Mouse (Mus musculus) lung, adult 2 months (tissue): ENCODE measurements around the gene Tas1r3. TPM values are rescaled to one million over a fixed set of nuclear protein-coding genes. Genes with fewer than 3 reads are reported as not detected.

Experiments used
- DNase-seq: peaks from one replicate; pipeline ENCODE4 v3.0.0; 2022
- H3K4me1 ChIP-seq: fragments of 200-500 bp; 2 replicates; pipeline ENCODE4 v1.6.1; 2011; ENCODE audit warnings: low read length; ENCODE audit not compliant: control insufficient read depth, insufficient read depth
- H3K4me3 ChIP-seq: fragments of 200-500 bp; replicated peaks from 2 replicates; pipeline ENCODE3; 2011; ENCODE audit warnings: low read depth, mild to moderate bottlenecking, control low read depth, low read length; ENCODE audit errors: extremely low read depth
- CTCF ChIP-seq: fragments of 200-500 bp; IDR thresholded peaks from 2 replicates; pipeline ENCODE4 v1.5.1; 2011; ENCODE audit warnings: mild to moderate bottlenecking, low read length, control low read depth; ENCODE audit not compliant: insufficient read depth
- POLR2A ChIP-seq: fragments of 200-500 bp; IDR thresholded peaks from 2 replicates; pipeline ENCODE4 v1.6.1; 2011; ENCODE audit warnings: low read depth, mild to moderate bottlenecking, control low read depth, low read length, borderline replicate concordance; ENCODE audit errors: extremely low read depth
- WGBS: fragments of 180-500 bp; shearing (Covaris S2); methylation state at CpG from one replicate; pipeline ENCODE4 v1.1.7; 2018; 5-methylcytosine and 5-hydroxymethylcytosine counted together
- polyA plus RNA-seq: library from polyadenylated mRNA; depleted of rRNA; stranded (reverse); fragments of >200 nt; gene quantifications from 2 replicates; pipeline ENCODE4 v1.2.3, GENCODE M21; 2012

Gene Tas1r3
- polyA plus RNA-seq, 1 experiment, result 1.6 TPM

DNA sequence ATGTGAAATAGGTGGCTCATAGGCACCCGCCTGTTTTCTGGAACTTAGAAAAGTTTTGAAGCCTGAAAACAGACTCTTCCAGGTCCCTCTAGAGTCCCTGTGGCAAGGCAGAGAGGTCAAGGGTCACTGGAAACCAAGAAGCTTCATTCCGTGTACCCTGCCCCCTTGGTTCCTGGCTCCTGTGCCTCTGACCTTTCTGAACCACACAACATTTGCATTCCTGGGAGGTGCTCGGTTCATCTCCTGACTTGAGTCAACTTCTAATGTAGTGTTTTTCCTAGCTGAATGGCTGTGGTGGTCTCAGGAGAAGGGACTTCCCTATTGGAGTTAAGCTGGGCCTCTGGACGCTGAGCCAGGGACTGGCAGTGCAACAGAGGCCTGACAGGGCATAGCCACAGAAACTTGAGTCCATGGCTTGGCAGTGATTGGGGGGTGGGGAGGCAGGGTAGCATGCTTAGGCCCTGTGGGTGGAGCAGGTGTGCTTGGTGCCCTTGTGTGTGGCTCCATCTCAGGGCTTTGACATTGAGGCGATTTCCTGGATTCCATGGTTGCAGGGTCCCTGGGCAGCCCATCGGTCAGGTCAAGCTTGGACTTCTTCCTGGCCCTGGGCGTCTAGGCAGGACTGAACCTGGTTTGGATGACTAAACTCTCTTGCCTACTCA, 14.6 kb downstream of the Tas1r3 start:
- WGBS, result 56% methylated on average over 7 of the region's 7 CpGs
- Histone ChIP-seq H3K4me3 (peak overlapping the region; percentile 3), H3K4me1 (peaks cover 19% of the 10 kb centered on the region)
- DNase-seq, result no peak
- no peak for TF ChIP-seq CTCF
- TF ChIP-seq POLR2A, result no peak

DNA sequence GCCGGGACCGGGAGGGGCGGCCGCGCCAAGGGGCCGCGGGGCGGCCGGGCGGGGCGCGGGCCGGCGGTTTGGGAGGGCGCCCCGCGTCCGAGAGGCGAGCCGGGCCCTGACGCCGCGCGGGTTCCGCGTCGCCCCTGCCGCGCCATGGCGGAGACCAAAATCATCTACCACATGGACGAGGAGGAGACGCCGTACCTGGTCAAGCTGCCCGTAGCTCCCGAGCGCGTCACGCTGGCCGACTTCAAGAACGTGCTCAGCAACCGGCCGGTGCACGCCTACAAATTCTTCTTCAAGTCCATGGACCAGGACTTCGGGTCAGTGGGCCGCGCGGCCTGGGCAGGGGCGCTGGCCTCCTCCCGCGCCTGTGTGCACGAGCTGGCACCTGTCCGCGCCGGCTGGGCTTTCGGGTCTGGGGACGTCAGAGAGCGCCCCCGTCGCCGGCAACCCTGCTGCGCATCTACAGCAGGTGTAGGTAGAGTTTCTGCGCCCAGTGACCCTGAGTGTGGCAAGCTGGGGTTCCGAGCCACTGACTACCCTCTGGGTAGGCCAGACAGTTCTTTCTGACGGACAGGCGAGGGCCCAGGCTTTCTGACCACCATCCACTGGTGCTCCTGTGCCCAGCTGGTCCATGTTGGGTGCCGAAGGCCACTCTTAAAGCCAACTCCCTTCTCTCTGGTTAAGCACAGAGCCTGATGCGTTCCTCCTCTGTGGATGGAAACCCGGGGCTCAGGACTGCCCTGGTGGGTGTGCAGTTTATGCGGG, 15.4 kb downstream of the Tas1r3 start:
- TF ChIP-seq CTCF (no peak), POLR2A (no peak)
- peak; percentile 56 for DNase-seq
- peaks cover 19% of the 10 kb centered on the region for H3K4me1 ChIP-seq
- H3K4me3 ChIP-seq, result peak overlapping the region; percentile 83
- 1% methylated on average over 68 of the region's 69 CpGs for WGBS

DNA sequence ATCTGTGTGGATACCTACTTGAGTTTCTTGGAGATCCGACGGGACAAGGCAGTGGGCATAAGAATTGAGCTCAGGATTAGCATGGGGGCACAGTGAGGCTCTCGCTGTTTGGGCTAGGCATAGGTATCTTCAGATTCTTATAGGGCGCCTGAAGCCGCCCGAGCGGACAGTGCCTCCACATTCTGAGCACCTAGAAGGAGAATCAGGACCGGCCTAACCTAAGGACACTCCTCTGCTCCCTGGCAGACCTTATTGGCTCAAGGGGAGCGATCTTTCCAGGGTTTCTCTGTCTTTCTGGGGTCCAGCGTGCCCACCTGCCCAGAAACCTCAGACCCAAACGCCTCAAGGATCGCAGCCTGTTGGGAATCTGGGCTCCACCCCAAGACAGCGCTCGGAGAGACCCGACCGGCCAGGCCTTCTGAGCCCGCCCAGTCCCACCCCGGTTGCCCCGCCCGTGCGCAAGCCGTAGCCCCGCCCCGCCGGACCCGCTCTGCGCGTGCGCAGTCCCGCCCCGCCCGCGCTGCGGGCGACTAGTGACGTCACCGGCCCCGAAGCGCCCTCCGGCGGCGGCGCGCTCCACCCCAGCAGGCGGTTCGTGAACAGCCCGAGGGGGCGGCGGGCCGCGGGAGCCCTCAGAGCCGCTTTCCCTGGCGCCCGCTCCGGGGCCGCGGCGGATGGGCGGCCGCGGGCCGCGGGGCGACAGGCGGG, 16.1 kb downstream of the Tas1r3 start, which contains the start of gene Dvl1:
Gene Dvl1 (plus strand): TSS at position 532 of the 708 bp plus-strand sequence.
- peak within 1 kb of the TSS; percentile 83 for H3K4me3 ChIP-seq
- H3K4me1 ChIP-seq, result peaks cover 19% of the 10 kb centered on the region
- peak; percentile 94 for DNase-seq
- TF ChIP-seq POLR2A (peak; percentile 87), CTCF (no peak)
- 3% methylated on average over 62 of the region's 65 CpGs for WGBS

DNA sequence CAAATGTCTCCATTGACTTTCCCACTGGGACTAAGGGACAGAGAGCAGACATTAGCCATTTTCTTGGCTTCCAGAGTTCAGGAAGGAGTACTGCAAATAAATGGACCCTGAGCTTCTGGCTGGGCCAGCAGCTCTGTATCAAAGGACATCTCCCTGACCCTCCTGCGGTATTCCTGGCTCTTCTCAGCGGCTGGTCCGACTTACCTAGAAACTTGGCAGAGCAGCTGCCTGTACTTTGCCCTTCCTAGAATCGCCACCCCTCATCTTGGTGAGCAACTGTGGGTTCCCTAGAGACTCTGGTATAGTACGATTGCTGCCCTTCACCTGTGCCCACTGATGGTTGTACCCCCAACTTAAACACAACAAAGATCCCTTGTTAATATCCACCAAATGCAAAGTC, 19.9 kb downstream of the Tas1r3 start:
- TF ChIP-seq POLR2A (no peak), CTCF (no peak)
- WGBS, result 89% methylated on average over 5 of the region's 5 CpGs
- peaks cover 21% of the 10 kb centered on the region for H3K4me1 ChIP-seq
- DNase-seq, result no peak
- no peak overlapping the region for H3K4me3 ChIP-seq

DNA sequence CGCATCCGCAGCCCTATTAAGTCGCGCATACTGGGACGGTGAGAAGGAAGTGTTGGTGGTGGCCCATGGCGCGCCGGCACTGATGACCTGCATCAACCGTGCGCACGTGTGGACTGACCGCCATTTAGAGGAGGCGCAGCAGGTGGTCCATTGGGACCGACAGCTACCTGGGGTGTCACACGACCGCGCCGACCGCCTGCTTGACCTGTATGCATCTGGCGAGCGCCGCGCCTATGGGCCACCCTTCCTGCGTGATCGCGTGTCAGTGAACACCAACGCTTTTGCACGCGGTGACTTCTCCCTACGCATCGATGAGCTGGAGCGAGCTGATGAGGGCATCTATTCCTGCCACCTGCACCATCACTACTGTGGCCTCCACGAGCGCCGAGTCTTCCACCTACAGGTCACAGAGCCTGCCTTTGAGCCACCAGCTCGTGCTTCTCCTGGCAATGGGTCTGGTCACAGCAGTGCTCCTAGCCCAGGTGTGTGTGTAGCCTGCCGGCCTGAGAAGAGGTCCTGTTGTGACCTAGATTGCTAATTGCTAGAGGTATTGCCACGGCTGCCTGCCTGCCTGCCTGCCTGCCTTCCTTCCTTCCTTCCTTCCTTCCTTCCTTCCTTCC, 21.4 kb downstream of the Tas1r3 start:
- TF ChIP-seq CTCF (no peak), POLR2A (no peak)
- no peak for DNase-seq
- WGBS, result 60% methylated on average over 38 of the region's 38 CpGs
- Histone ChIP-seq H3K4me1 (peaks cover 22% of the 10 kb centered on the region), H3K4me3 (peak overlapping the region; percentile 38)

DNA sequence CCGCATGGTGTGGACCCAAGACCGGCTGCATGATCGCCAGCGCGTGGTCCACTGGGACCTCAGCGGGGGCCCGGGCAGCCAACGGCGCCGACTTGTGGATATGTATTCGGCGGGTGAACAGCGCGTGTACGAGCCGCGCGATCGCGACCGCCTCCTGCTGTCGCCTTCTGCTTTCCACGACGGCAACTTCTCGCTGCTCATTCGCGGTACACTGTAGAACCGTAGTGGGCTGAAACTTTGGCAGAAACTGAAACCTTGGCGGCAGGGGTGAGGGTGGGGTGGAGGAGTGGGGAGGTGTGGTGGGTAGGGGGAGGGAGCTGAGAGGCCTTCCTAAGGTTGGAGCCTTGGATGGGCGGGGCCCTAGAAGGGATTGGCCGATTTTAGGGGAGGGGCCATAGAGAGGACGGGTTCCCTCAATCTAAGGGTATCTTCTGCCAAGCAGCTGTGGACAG, 22.1 kb downstream of the Tas1r3 start:
- peaks cover 20% of the 10 kb centered on the region; the same call in 1 of the 2 replicates for H3K4me1 ChIP-seq
- peak overlapping the region; percentile 93 for H3K4me3 ChIP-seq
- peak; percentile 65 for DNase-seq
- TF ChIP-seq POLR2A (peak; percentile 38; the same call in 1 of the 2 replicates), CTCF (0 out of 2 replicates have a peak, but pooled peaks have one; percentile 5)
- WGBS, result 2% methylated on average over 32 of the region's 32 CpGs

DNA sequence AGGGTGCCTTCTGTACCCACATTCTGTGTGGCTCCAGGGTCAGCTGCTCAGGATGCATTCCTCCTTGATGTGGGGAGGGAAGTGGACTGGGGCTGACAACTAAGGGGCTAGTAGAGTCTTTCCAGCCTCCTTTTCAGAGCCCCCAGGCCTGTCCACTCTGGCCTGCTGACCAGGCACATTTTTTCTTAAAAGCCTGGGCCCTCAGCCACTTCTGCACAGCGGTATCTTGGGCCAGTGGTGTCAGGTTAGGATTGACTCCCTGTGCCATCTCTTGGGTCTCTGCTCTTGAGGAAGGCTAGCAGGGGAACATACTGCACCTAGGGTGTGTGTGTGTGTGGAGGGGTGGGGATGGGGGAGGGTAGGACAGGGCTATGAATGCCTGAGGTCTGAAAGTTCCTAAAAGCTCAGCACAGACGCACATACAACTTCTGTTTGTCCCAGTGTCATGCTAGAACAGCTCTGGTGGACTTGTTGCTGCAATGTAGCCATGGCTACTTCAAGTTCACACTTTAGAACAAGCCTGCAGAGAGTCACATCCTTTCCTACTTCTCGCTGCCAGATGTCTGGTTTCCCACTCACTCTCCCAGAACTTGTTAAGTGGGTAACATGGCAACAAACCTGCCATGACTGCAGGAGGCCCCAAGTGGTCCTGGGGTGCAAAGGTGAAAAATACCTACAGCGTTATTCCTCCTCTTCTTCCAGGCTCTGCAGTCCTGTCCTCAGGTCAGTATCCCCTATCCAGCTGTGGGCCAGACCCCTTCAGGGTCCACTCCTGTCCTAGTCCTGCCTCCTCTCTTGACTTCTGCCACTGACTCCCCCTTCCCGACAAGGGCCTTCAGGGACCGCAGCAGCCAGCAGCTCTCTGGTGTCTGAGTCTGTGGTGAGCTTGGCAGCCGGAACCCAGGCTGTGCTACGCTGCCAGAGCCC, 22.8 kb downstream of the Tas1r3 start:
- 17% methylated on average over 8 of the region's 8 CpGs for WGBS
- peak overlapping the region; percentile 93 for H3K4me3 ChIP-seq
- no peak for TF ChIP-seq CTCF
- no peak for TF ChIP-seq POLR2A
- peaks cover 20% of the 10 kb centered on the region; the same call in 1 of the 2 replicates for H3K4me1 ChIP-seq
- DNase-seq, result no peak

DNA sequence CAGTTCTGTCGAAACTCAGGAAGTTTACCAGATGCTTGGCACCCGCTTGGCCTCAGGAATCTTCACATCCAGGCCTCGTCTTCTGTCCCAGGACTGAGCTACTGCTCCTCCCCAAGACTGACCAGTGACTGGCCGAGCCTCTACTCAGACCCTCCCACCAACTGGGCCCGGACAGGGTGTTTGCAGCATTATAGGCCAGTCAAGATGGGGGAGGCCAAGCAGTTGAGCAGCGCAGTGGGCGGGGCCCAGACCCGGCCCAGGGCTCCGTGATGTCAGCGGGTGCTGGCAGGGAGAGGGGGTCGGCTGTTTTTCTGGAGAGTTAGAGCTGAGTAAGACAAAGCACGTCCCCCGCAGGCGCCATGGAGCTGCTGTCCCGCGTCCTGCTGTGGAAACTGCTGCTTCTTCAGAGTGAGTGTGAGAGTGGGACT, 23.7 kb downstream of the Tas1r3 start, which contains the start of gene Mxra8:
Gene Mxra8 (plus strand): TSS at position 198 of the 428 bp plus-strand sequence.
- no peak for TF ChIP-seq CTCF
- peak; percentile 67; the same call in 1 of the 2 replicates for TF ChIP-seq POLR2A
- H3K4me3 ChIP-seq, result peak within 1 kb of the TSS; percentile 93
- WGBS, result 12% methylated on average over 16 of the region's 16 CpGs
- peaks cover 20% of the 10 kb centered on the region; the same call in 1 of the 2 replicates for H3K4me1 ChIP-seq
- DNase-seq, result peak; percentile 79
